Mouse (Mus musculus) stomach, embryonic 16.5 days (tissue): ENCODE measurements at regions not wholly inside any gene's neighbourhood (a gene's known extent, or its start where the extent isn't known, plus 50 kb on each side); places are given as distances from the start of the nearest gene placed in this dataset.

ENCODE experiments used
- ATAC-seq: fragments of 200-750 bp; cut with Nextera tagmentation; 2 replicates; pipeline ENCODE4 v1.8.0; 2017; ENCODE audit warnings: moderate number of reproducible peaks, moderate TSS enrichment; ENCODE audit not compliant: insufficient read depth, low FRiP score
- H3K27ac ChIP-seq: fragments of 300-500 bp; sonication (generic); 2 replicates; pipeline ENCODE4 v1.5.1; 2014; ENCODE audit warnings: low read length
- H3K27me3 ChIP-seq: fragments of 300-500 bp; sonication (generic); 2 replicates; pipeline ENCODE4 v1.6.1; 2014; ENCODE audit warnings: low read length, control low read depth, mixed read lengths; ENCODE audit not compliant: control insufficient read depth, insufficient read depth
- H3K36me3 ChIP-seq: fragments of 300-500 bp; sonication (generic); 2 replicates; pipeline ENCODE4 v1.6.1; 2014; ENCODE audit warnings: low read length; ENCODE audit not compliant: control insufficient read depth, insufficient read depth
- H3K4me1 ChIP-seq: fragments of 300-500 bp; sonication (generic); 2 replicates; pipeline ENCODE4 v1.6.1; 2014; ENCODE audit warnings: low read length, control low read depth, mixed read lengths; ENCODE audit not compliant: control insufficient read depth, insufficient read depth
- H3K4me2 ChIP-seq: fragments of 300-500 bp; sonication (generic); 2 replicates; pipeline ENCODE4 v1.6.1; 2014; ENCODE audit warnings: low read depth, low read length, mixed read lengths
- H3K4me3 ChIP-seq: fragments of 300-500 bp; sonication (generic); replicated peaks from 2 replicates; pipeline ENCODE4 v1.5.1; 2014; ENCODE audit warnings: mild to moderate bottlenecking, low read length
- H3K9ac ChIP-seq: fragments of 300-500 bp; sonication (generic); 2 replicates; pipeline ENCODE4 v1.6.1; 2014; ENCODE audit warnings: low read length
- H3K9me3 ChIP-seq: fragments of 300-500 bp; sonication (generic); replicated peaks from 2 replicates; pipeline ENCODE4 v1.6.1; 2016; ENCODE audit warnings: low read length, control low read depth; ENCODE audit not compliant: control insufficient read depth
- WGBS: fragments of 180-500 bp; shearing (Covaris S2); extraction: QIAGEN DNeasy Blood & Tissue Kit; methylation state at CpG from one replicate; pipeline ENCODE4 v1.1.7; 2014; 5-methylcytosine and 5-hydroxymethylcytosine counted together

- H3K9me3 ChIP-seq, result no peaks in the 10 kb centered on the region
- H3K36me3 ChIP-seq, result no peaks in the 10 kb centered on the region
- peak overlapping the region; percentile 33 for H3K4me2 ChIP-seq
- WGBS, result 42% methylated on average over 18 of the region's 18 CpGs
- no peaks in the 10 kb centered on the region for H3K27me3 ChIP-seq
- H3K27ac ChIP-seq, result peak overlapping the region; percentile 44
- peak overlapping the region; percentile 11; the same call in 1 of the 2 replicates for H3K4me3 ChIP-seq
- 0 out of 2 replicates have a peak, but pooled peaks cover 4% of the 10 kb centered on the region for H3K4me1 ChIP-seq
- 0 out of 2 replicates have a peak overlapping the region, but pooled peaks have one; percentile 13 for H3K9ac ChIP-seq
- ATAC-seq, result peak; percentile 50; the same call in 1 of the 2 replicates
Measured at GRCm38 (mm10) chr2:19049877-19050731, 52.0 kb downstream of the 4930426L09Rik start.

- Histone ChIP-seq H3K4me3 (no peak overlapping the region), H3K4me1 (peaks cover 12% of the 10 kb centered on the region)
Measured at GRCm38 (mm10) chr2:19055500-19055899, 57.4 kb downstream of the 4930426L09Rik start.

GRCm38 (mm10) chr2:19057859-19058258, 59.7 kb downstream of the 4930426L09Rik start:
- H3K4me1 ChIP-seq, result peaks cover 8% of the 10 kb centered on the region
- H3K9me3 ChIP-seq, result no peaks in the 10 kb centered on the region
- 76% methylated on average over 5 of the region's 5 CpGs for WGBS
- no peak overlapping the region for H3K4me3 ChIP-seq
- H3K27ac ChIP-seq, result no peak overlapping the region
- H3K27me3 ChIP-seq, result no peaks in the 10 kb centered on the region
- ATAC-seq, result no peak
- H3K9ac ChIP-seq, result no peak overlapping the region
- no peak overlapping the region for H3K4me2 ChIP-seq
- no peaks in the 10 kb centered on the region for H3K36me3 ChIP-seq

More at GRCm38 (mm10) chr2:19055500-19055899, 57.4 kb downstream of the 4930426L09Rik start:
- no peak overlapping the region for H3K4me2 ChIP-seq
- H3K27me3 ChIP-seq, result no peaks in the 10 kb centered on the region
- H3K9ac ChIP-seq, result no peak overlapping the region
- H3K27ac ChIP-seq, result no peak overlapping the region
- no peaks in the 10 kb centered on the region for H3K36me3 ChIP-seq
- ATAC-seq, result no peak
- 75% methylated on average over 2 of the region's 2 CpGs for WGBS
- no peaks in the 10 kb centered on the region for H3K9me3 ChIP-seq

- peaks cover 8% of the 10 kb centered on the region for H3K4me1 ChIP-seq
- H3K27me3 ChIP-seq, result no peaks in the 10 kb centered on the region
- H3K4me3 ChIP-seq, result no peak overlapping the region
- no peaks in the 10 kb centered on the region for H3K36me3 ChIP-seq
- WGBS, result 82% methylated on average over 3 of the region's 3 CpGs
- no peak overlapping the region for H3K9ac ChIP-seq
- ATAC-seq, result no peak
- no peaks in the 10 kb centered on the region for H3K9me3 ChIP-seq
- H3K4me2 ChIP-seq, result no peak overlapping the region
- no peak overlapping the region for H3K27ac ChIP-seq
Measured at GRCm38 (mm10) chr2:19058765-19059164, 60.6 kb downstream of the 4930426L09Rik start.

- Histone ChIP-seq H3K27ac (no peak overlapping the region), H3K4me1 (peaks cover 8% of the 10 kb centered on the region), H3K27me3 (no peaks in the 10 kb centered on the region), H3K9me3 (no peaks in the 10 kb centered on the region), H3K36me3 (no peaks in the 10 kb centered on the region), H3K4me3 (no peak overlapping the region), H3K4me2 (no peak overlapping the region), H3K9ac (no peak overlapping the region)
- ATAC-seq, result no peak
- WGBS, result 56% methylated on average over 5 of the region's 5 CpGs
Measured at GRCm38 (mm10) chr2:19059246-19059645, 61.1 kb downstream of the 4930426L09Rik start.

GRCm38 (mm10) chr2:19060218-19060915, 62.2 kb downstream of the 4930426L09Rik start:
- Histone ChIP-seq H3K9ac (no peak overlapping the region), H3K9me3 (no peaks in the 10 kb centered on the region), H3K36me3 (no peaks in the 10 kb centered on the region), H3K4me1 (peaks cover 8% of the 10 kb centered on the region), H3K4me2 (no peak overlapping the region), H3K27ac (no peak overlapping the region), H3K27me3 (no peaks in the 10 kb centered on the region), H3K4me3 (no peak overlapping the region)
- 59% methylated on average over 9 of the region's 9 CpGs for WGBS
- ATAC-seq, result no peak

GRCm38 (mm10) chr2:19064560-19065362, 66.6 kb downstream of the 4930426L09Rik start:
- no peak overlapping the region for H3K4me3 ChIP-seq
- WGBS, result 24% methylated on average over 9 of the region's 9 CpGs
- peaks cover 5% of the 10 kb centered on the region for H3K4me1 ChIP-seq
- 0 out of 2 replicates have a peak overlapping the region, but pooled peaks have one; percentile 36 for H3K27ac ChIP-seq
- no peaks in the 10 kb centered on the region for H3K9me3 ChIP-seq
- peak; percentile 73; the same call in 1 of the 2 replicates for ATAC-seq
- no peaks in the 10 kb centered on the region for H3K27me3 ChIP-seq
- peak overlapping the region; percentile 14; the same call in 1 of the 2 replicates for H3K4me2 ChIP-seq
- H3K9ac ChIP-seq, result no peak overlapping the region
- no peaks in the 10 kb centered on the region for H3K36me3 ChIP-seq

GRCm38 (mm10) chr2:19065511-19065910, 67.4 kb downstream of the 4930426L09Rik start:
- Histone ChIP-seq H3K27me3 (no peaks in the 10 kb centered on the region), H3K36me3 (no peaks in the 10 kb centered on the region), H3K4me2 (no peak overlapping the region), H3K9me3 (no peaks in the 10 kb centered on the region), H3K4me1 (no peaks in the 10 kb centered on the region), H3K9ac (no peak overlapping the region), H3K27ac (no peak overlapping the region; the same call in 1 of the 2 replicates), H3K4me3 (no peak overlapping the region)
- no peak for ATAC-seq
- 74% methylated on average over 1 of the region's 1 CpGs for WGBS
